Mouse (Mus musculus) stomach, embryonic 15.5 days (tissue): ENCODE results near the gene Zbtb1. TPM values are rescaled to one million over a fixed set of nuclear protein-coding genes. Genes with fewer than 3 reads are reported as not detected.

Experiments used
- ATAC-seq: fragments of 200-750 bp; cut with Nextera tagmentation; 2 replicates; pipeline ENCODE4 v1.8.0; 2017; ENCODE audit warnings: low read depth, moderate number of reproducible peaks, moderate TSS enrichment; ENCODE audit not compliant: insufficient read depth, low FRiP score
- H3K27ac ChIP-seq: fragments of 300-500 bp; sonication (generic); 2 replicates; pipeline ENCODE4 v1.5.1; 2015; ENCODE audit warnings: mild to moderate bottlenecking, inconsistent platforms
- H3K27me3 ChIP-seq: fragments of 300-500 bp; sonication (generic); replicated peaks from 2 replicates; pipeline ENCODE4 v1.6.1; 2015; ENCODE audit warnings: inconsistent platforms
- H3K36me3 ChIP-seq: fragments of 300-500 bp; sonication (generic); 2 replicates; pipeline ENCODE4 v1.6.1; 2015; ENCODE audit warnings: inconsistent platforms
- H3K4me1 ChIP-seq: fragments of 300-500 bp; sonication (generic); 2 replicates; pipeline ENCODE4 v1.6.1; 2015; ENCODE audit warnings: inconsistent platforms
- H3K4me2 ChIP-seq: fragments of 300-500 bp; sonication (generic); 2 replicates; pipeline ENCODE4 v1.6.1; 2015; ENCODE audit warnings: mild to moderate bottlenecking, inconsistent platforms
- H3K4me3 ChIP-seq: fragments of 300-500 bp; sonication (generic); replicated peaks from 2 replicates; pipeline ENCODE4 v1.5.1; 2015; ENCODE audit warnings: inconsistent platforms
- H3K9ac ChIP-seq: fragments of 300-500 bp; sonication (generic); 2 replicates; pipeline ENCODE4 v1.6.1; 2015; ENCODE audit warnings: inconsistent platforms
- H3K9me3 ChIP-seq: fragments of 300-500 bp; sonication (generic); 2 replicates; pipeline ENCODE4 v1.6.1; 2016; ENCODE audit warnings: inconsistent platforms
- WGBS: fragments of 180-500 bp; shearing (Covaris S2); methylation state at CpG from one replicate; pipeline ENCODE4 v1.1.7; 2015; 5-methylcytosine and 5-hydroxymethylcytosine counted together
- polyA plus RNA-seq: library from polyadenylated mRNA; unstranded; fragments of >200 nt; fragmentation: Nextera tagmentation; extraction: Ambion mirVana; gene quantifications from 2 replicates; pipeline ENCODE4 v1.2.1, GENCODE M21; 2015

The Zbtb1 gene
- polyA plus RNA-seq, 1 experiment from 2014 or later = 9.5 TPM

- ATAC-seq = no peak
- Histone ChIP-seq H3K27ac (no peak overlapping the region), H3K27me3 (no peaks in the 10 kb centered on the region), H3K36me3 (0 out of 2 replicates have a peak, but pooled peaks cover 4% of the 10 kb centered on the region), H3K9ac (no peak overlapping the region), H3K9me3 (no peaks in the 10 kb centered on the region), H3K4me3 (no peak overlapping the region), H3K4me1 (no peaks in the 10 kb centered on the region), H3K4me2 (no peak overlapping the region)
- 75% methylated on average over 5 of the region's 5 CpGs for WGBS
Observed at GRCm38 (mm10) chr12:76392979-76393378, 22.9 kb downstream of the Zbtb1 start.

GRCm38 (mm10) chr12:76397281-76397680 lies 27.2 kb downstream of the Zbtb1 start:
- Histone ChIP-seq H3K27ac (no peak overlapping the region), H3K4me2 (no peak overlapping the region), H3K4me1 (no peaks in the 10 kb centered on the region)

GRCm38 (mm10) chr12:76401674-76402073 lies 31.6 kb downstream of the Zbtb1 start:
- Histone ChIP-seq H3K9ac (no peak overlapping the region), H3K27ac (no peak overlapping the region), H3K36me3 (no peaks in the 10 kb centered on the region), H3K4me3 (no peak overlapping the region), H3K9me3 (no peaks in the 10 kb centered on the region), H3K4me2 (no peak overlapping the region), H3K27me3 (peaks cover 20% of the 10 kb centered on the region), H3K4me1 (peaks cover 24% of the 10 kb centered on the region)
- 61% methylated on average over 3 of the region's 3 CpGs for WGBS
- no peak for ATAC-seq

More at GRCm38 (mm10) chr12:76397281-76397680, 27.2 kb downstream of the Zbtb1 start:
- WGBS = 87% methylated on average over 5 of the region's 5 CpGs
- no peak for ATAC-seq
- no peak overlapping the region for H3K4me3 ChIP-seq
- no peaks in the 10 kb centered on the region for H3K27me3 ChIP-seq
- no peak overlapping the region for H3K9ac ChIP-seq
- H3K9me3 ChIP-seq = no peaks in the 10 kb centered on the region
- no peaks in the 10 kb centered on the region for H3K36me3 ChIP-seq

- Histone ChIP-seq H3K27me3 (peaks cover 31% of the 10 kb centered on the region), H3K9ac (peak overlapping the region; percentile 52), H3K9me3 (no peaks in the 10 kb centered on the region), H3K4me3 (peak overlapping the region; percentile 67), H3K4me2 (peak overlapping the region; percentile 90), H3K4me1 (peaks cover 24% of the 10 kb centered on the region), H3K27ac (peak overlapping the region; percentile 95), H3K36me3 (no peaks in the 10 kb centered on the region)
- ATAC-seq = peak; percentile 86
- WGBS = 3% methylated on average over 54 of the region's 54 CpGs
Observed at GRCm38 (mm10) chr12:76402991-76403885, 33.2 kb downstream of the Zbtb1 start.

- Histone ChIP-seq H3K27ac (peak within 1 kb of the TSS; percentile 95), H3K4me1 (peaks cover 24% of the 10 kb centered on the region), H3K27me3 (peaks cover 31% of the 10 kb centered on the region), H3K36me3 (no peaks in the 10 kb centered on the region), H3K4me3 (peak within 1 kb of the TSS; percentile 67), H3K9ac (peak within 1 kb of the TSS; percentile 52), H3K4me2 (peak within 1 kb of the TSS; percentile 90), H3K9me3 (no peaks in the 10 kb centered on the region)
- WGBS = under 1% methylated on average over 54 of the region's 54 CpGs
- peak; percentile 97 for ATAC-seq
Observed at GRCm38 (mm10) chr12:76403886-76404537, 33.9 kb downstream of the Zbtb1 start, which contains the start of gene Hspa2. Gene Hspa2 (plus strand): TSS chr12:76404176.

GRCm38 (mm10) chr12:76404836-76405182 lies 34.7 kb downstream of the Zbtb1 start:
- H3K27me3 ChIP-seq = peaks cover 31% of the 10 kb centered on the region
- H3K4me3 ChIP-seq = peak overlapping the region; percentile 67
- 12% methylated on average over 20 of the region's 20 CpGs for WGBS
- no peaks in the 10 kb centered on the region for H3K36me3 ChIP-seq
- H3K9ac ChIP-seq = 0 out of 2 replicates have a peak overlapping the region, but pooled peaks have one; percentile 9
- peak overlapping the region; percentile 90 for H3K4me2 ChIP-seq
- H3K9me3 ChIP-seq = no peaks in the 10 kb centered on the region
- H3K4me1 ChIP-seq = peaks cover 24% of the 10 kb centered on the region
- no peak for ATAC-seq
- H3K27ac ChIP-seq = no peak overlapping the region

GRCm38 (mm10) chr12:76405183-76405970 lies 35.3 kb downstream of the Zbtb1 start:
- peak overlapping the region; percentile 67 for H3K4me3 ChIP-seq
- H3K4me1 ChIP-seq = peaks cover 24% of the 10 kb centered on the region
- H3K27ac ChIP-seq = no peak overlapping the region
- no peak overlapping the region for H3K9ac ChIP-seq
- H3K27me3 ChIP-seq = peaks cover 31% of the 10 kb centered on the region
- ATAC-seq = no peak
- H3K9me3 ChIP-seq = no peaks in the 10 kb centered on the region
- 4% methylated on average over 64 of the region's 64 CpGs for WGBS
- H3K4me2 ChIP-seq = peak overlapping the region; percentile 90
- H3K36me3 ChIP-seq = no peaks in the 10 kb centered on the region

GRCm38 (mm10) chr12:76405971-76406370 lies 35.9 kb downstream of the Zbtb1 start:
- Histone ChIP-seq H3K27ac (no peak overlapping the region), H3K9me3 (no peaks in the 10 kb centered on the region), H3K4me2 (peak overlapping the region; percentile 90), H3K27me3 (peaks cover 31% of the 10 kb centered on the region), H3K9ac (no peak overlapping the region), H3K4me1 (peaks cover 24% of the 10 kb centered on the region), H3K36me3 (no peaks in the 10 kb centered on the region), H3K4me3 (peak overlapping the region; percentile 67)
- ATAC-seq = no peak
- WGBS = 3% methylated on average over 23 of the region's 23 CpGs

GRCm38 (mm10) chr12:76407184-76407583 lies 37.1 kb downstream of the Zbtb1 start:
- H3K4me3 ChIP-seq = no peak overlapping the region
- peaks cover 31% of the 10 kb centered on the region for H3K27me3 ChIP-seq
- no peak overlapping the region for H3K9ac ChIP-seq
- no peak overlapping the region for H3K27ac ChIP-seq
- ATAC-seq = no peak
- no peaks in the 10 kb centered on the region for H3K9me3 ChIP-seq
- no peak overlapping the region for H3K4me2 ChIP-seq
- peaks cover 24% of the 10 kb centered on the region for H3K4me1 ChIP-seq
- no peaks in the 10 kb centered on the region for H3K36me3 ChIP-seq
- WGBS = 60% methylated on average over 1 of the region's 1 CpGs

- Histone ChIP-seq H3K9me3 (no peaks in the 10 kb centered on the region), H3K36me3 (no peaks in the 10 kb centered on the region), H3K4me2 (no peak overlapping the region), H3K27me3 (peaks cover 31% of the 10 kb centered on the region), H3K9ac (no peak overlapping the region), H3K4me1 (peaks cover 19% of the 10 kb centered on the region), H3K4me3 (no peak overlapping the region), H3K27ac (no peak overlapping the region)
- 58% methylated on average over 4 of the region's 4 CpGs for WGBS
- ATAC-seq = no peak
Observed at GRCm38 (mm10) chr12:76409166-76409565, 39.1 kb downstream of the Zbtb1 start.

- no peaks in the 10 kb centered on the region for H3K27me3 ChIP-seq
- no peak for ATAC-seq
- peaks cover 8% of the 10 kb centered on the region; the same call in 1 of the 2 replicates for H3K4me1 ChIP-seq
- no peak overlapping the region for H3K4me2 ChIP-seq
- H3K4me3 ChIP-seq = no peak overlapping the region
- H3K9ac ChIP-seq = no peak overlapping the region
- 76% methylated on average over 12 of the region's 12 CpGs for WGBS
- no peak overlapping the region for H3K27ac ChIP-seq
- H3K36me3 ChIP-seq = no peaks in the 10 kb centered on the region
- H3K9me3 ChIP-seq = no peaks in the 10 kb centered on the region
Observed at GRCm38 (mm10) chr12:76415383-76416010, 45.4 kb downstream of the Zbtb1 start.
